Mouse (Mus musculus) lung, postnatal 0 days (tissue): ENCODE data around the gene Actc1. TPM values are rescaled to one million over a fixed set of nuclear protein-coding genes. Genes with fewer than 3 reads are reported as not detected.

ENCODE experiments used
- ATAC-seq: fragments of 200-750 bp; cut with Nextera tagmentation; 2 replicates; pipeline ENCODE4 v1.8.0; 2017; ENCODE audit warnings: moderate library complexity
- DNase-seq: peaks from one replicate; pipeline ENCODE4 v3.0.0-alpha.2; 2016; ENCODE audit warnings: low spot score
- H3K27ac ChIP-seq: fragments of 300-500 bp; sonication (generic); 2 replicates; pipeline ENCODE4 v1.5.1; 2014; ENCODE audit warnings: antibody characterized with exemption, mild to moderate bottlenecking, low read length, mixed read lengths
- H3K27me3 ChIP-seq: fragments of 300-500 bp; sonication (generic); replicated peaks from 2 replicates; pipeline ENCODE4 v1.6.1; 2014; ENCODE audit warnings: low read length, mixed read lengths; ENCODE audit not compliant: insufficient read depth
- H3K36me3 ChIP-seq: fragments of 300-500 bp; sonication (generic); 2 replicates; pipeline ENCODE4 v1.6.1; 2014; ENCODE audit warnings: low read length, mixed read lengths; ENCODE audit not compliant: insufficient read depth
- H3K4me1 ChIP-seq: fragments of 300-500 bp; sonication (generic); 2 replicates; pipeline ENCODE4 v1.6.1; 2014; ENCODE audit warnings: antibody characterized with exemption, low read depth, low read length, mixed read lengths; ENCODE audit not compliant: insufficient read depth
- H3K4me2 ChIP-seq: fragments of 300-500 bp; sonication (generic); replicated peaks from 2 replicates; pipeline ENCODE4 v1.6.1; 2014; ENCODE audit warnings: low read depth, mild to moderate bottlenecking, low read length, moderate library complexity, mixed read lengths
- H3K4me3 ChIP-seq: fragments of 300-500 bp; sonication (generic); 2 replicates; pipeline ENCODE4 v1.5.1; 2014; ENCODE audit warnings: low read depth, low read length
- H3K9ac ChIP-seq: fragments of 300-500 bp; sonication (generic); replicated peaks from 2 replicates; pipeline ENCODE4 v1.6.1; 2014; ENCODE audit warnings: low read depth, mild to moderate bottlenecking
- H3K9me3 ChIP-seq: fragments of 300-500 bp; sonication (generic); 2 replicates; pipeline ENCODE4 v1.6.1; 2016; ENCODE audit warnings: low read length, mixed read lengths
- CTCF ChIP-seq: IDR thresholded peaks from 2 replicates; pipeline ENCODE4 v1.5.1; 2016; ENCODE audit warnings: antibody characterized with exemption, mild to moderate bottlenecking
- EP300 ChIP-seq: IDR thresholded peaks from 2 replicates; pipeline ENCODE4 v1.6.1; 2016; ENCODE audit warnings: antibody characterized with exemption, mild to moderate bottlenecking, control low read depth
- WGBS: fragments of 180-500 bp; shearing (Covaris S2); extraction: QIAGEN DNeasy Blood & Tissue Kit; methylation state at CpG from one replicate; pipeline ENCODE4 v1.1.7; 2014; 5-methylcytosine and 5-hydroxymethylcytosine counted together
- polyA plus RNA-seq: library from polyadenylated mRNA; unstranded; fragments of >200 nt; fragmentation: Nextera tagmentation; extraction: Ambion mirVana; gene quantifications from 2 replicates; pipeline ENCODE4 v1.2.1, GENCODE M21; 2015

Actc1 gene
- polyA plus RNA-seq, 1 experiment from 2014 or later: 194 TPM

DNA sequence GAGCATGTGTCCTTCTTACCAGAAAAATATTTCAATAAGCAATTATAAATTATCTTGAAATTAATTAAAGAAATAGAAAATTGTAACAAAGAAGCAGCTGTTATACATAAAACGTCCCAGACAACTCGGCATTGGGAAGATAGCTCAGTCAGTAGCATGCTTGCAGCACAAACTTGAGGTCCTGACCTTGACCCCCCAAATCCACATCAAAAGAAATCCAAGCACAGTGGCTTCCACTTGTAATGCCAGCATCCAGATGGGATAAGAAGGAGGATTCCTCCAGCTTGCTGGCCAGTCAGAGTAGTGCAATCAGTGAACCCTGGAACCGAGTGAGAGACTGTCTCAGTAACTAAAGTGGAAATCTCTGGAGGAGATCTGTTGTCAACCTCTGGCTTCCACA, 12.9 kb upstream of the Actc1 start:
- ATAC-seq (no peak), DNase-seq (no peak)
- Histone ChIP-seq H3K27ac (no peak overlapping the region), H3K9me3 (no peaks in the 10 kb centered on the region), H3K4me2 (no peak overlapping the region), H3K9ac (no peak overlapping the region), H3K27me3 (no peaks in the 10 kb centered on the region), H3K4me3 (no peak overlapping the region), H3K4me1 (no peaks in the 10 kb centered on the region), H3K36me3 (no peaks in the 10 kb centered on the region)
- no peak for TF ChIP-seq CTCF
- no peak for TF ChIP-seq EP300
- 66% methylated on average over 3 of the region's 3 CpGs for WGBS

DNA sequence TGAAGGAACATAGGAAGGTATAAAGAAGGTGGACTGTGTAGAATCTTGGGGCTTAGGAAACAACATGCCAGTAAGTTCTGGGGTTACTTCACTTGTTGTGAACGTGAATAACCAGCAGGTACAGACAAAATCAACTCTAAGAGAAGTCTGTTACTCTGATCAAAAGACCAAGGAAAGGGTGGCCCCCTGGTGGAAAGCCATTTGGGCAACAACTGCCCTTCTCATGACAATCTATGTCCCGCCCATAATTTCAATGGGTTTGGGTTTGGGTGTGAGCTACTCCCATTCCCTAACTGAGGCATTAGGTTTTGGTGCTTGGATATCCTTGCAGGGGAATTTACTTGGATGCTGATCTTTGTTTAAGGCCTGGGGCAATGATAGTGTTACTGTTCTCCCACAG, 10.7 kb upstream of the Actc1 start:
- no peak overlapping the region for H3K4me3 ChIP-seq
- no peak overlapping the region for H3K27ac ChIP-seq
- no peak for ATAC-seq
- H3K9me3 ChIP-seq: no peaks in the 10 kb centered on the region
- H3K36me3 ChIP-seq: no peaks in the 10 kb centered on the region
- WGBS: 53% methylated on average over 2 of the region's 2 CpGs
- H3K4me1 ChIP-seq: no peaks in the 10 kb centered on the region
- no peak overlapping the region for H3K4me2 ChIP-seq
- H3K9ac ChIP-seq: no peak overlapping the region
- TF ChIP-seq CTCF (no peak), EP300 (no peak)
- no peak for DNase-seq
- no peaks in the 10 kb centered on the region for H3K27me3 ChIP-seq

DNA sequence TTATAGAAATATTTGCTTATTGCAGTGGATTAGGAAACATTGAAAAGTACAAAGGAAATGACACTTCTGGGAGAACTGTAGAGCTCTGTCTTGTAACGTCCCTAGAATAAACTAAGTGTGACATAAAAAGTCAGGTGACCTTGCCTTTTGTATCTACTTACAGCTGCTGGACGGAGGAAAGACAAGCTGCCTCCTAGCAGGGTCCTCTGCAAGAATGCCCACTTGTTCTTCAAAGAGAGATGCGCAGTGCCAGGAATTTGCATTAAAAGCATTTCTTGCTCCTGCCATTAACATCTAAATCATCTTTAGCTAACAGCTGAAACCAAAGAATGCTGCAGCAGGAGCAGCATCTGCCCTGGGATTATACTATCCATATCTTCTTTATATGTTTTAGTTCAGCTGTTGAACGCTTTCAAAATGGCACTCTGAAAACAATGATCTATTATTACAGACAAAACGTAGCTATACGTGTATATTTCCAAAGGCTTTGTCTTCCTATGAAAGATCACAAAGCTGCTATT, 6.8 kb upstream of the Actc1 start:
- TF ChIP-seq EP300 (no peak), CTCF (no peak)
- Histone ChIP-seq H3K4me2 (no peak overlapping the region), H3K27ac (no peak overlapping the region), H3K36me3 (no peaks in the 10 kb centered on the region), H3K27me3 (no peaks in the 10 kb centered on the region), H3K9me3 (no peaks in the 10 kb centered on the region), H3K9ac (no peak overlapping the region), H3K4me3 (no peak overlapping the region), H3K4me1 (no peaks in the 10 kb centered on the region)
- WGBS: 49% methylated on average over 6 of the region's 6 CpGs
- DNase-seq (no peak), ATAC-seq (no peak)

DNA sequence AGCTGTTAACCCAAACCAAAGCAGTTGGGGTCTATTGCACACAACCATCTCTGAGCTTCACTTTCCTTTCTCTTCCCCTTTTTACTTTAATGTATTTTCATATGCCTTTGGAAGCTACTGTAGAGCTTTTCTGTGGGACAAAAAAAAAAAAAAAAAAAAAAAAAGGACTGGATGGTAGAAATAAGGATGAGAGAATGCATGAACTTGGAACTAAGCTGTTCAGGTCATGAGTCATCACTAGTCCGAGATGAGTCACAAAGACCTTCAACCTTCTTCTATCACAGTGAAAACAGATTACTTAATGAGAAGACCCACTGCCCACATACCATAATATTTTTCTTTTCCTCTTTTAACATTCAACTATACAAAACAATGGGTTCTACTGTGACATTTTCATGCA, 6.3 kb upstream of the Actc1 start:
- DNase-seq (no peak), ATAC-seq (no peak)
- no peaks in the 10 kb centered on the region for H3K27me3 ChIP-seq
- H3K9ac ChIP-seq: no peak overlapping the region
- H3K9me3 ChIP-seq: no peaks in the 10 kb centered on the region
- WGBS: 66% methylated on average over 1 of the region's 1 CpGs
- no peak overlapping the region for H3K4me2 ChIP-seq
- TF ChIP-seq EP300 (no peak), CTCF (no peak)
- H3K4me3 ChIP-seq: no peak overlapping the region
- H3K4me1 ChIP-seq: no peaks in the 10 kb centered on the region
- no peak overlapping the region for H3K27ac ChIP-seq
- H3K36me3 ChIP-seq: no peaks in the 10 kb centered on the region

DNA sequence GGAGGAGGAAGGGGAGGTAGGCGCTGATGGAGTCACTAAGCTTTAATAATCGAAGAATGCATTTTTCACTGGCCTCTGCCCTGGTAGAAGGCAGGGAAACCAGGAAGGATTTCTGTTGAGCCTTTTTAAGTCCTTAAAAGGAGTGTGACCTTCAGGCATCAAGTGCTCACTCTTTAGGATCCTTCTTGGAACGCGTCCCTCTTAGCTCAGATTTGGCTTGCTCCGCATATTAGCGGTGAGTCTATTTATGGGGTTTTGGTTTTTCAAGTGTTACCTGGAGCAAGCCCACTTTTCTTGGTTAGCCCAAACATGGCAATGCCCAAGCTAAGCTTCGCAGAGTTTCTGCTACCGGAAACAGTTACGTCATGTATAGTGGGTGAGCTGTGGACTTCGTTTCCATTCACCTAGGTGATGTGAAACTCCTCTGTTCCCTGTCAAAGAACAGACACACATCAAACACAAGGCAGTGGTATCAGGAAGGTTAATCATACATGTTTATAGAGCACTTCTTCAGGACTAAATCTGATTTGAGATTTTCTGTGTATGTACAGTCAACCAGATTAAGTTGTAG, 5.0 kb upstream of the Actc1 start:
- WGBS: 72% methylated on average over 10 of the region's 10 CpGs
- Histone ChIP-seq H3K9me3 (no peaks in the 10 kb centered on the region), H3K4me3 (no peak overlapping the region), H3K27me3 (no peaks in the 10 kb centered on the region), H3K27ac (no peak overlapping the region), H3K9ac (no peak overlapping the region), H3K4me2 (no peak overlapping the region), H3K36me3 (no peaks in the 10 kb centered on the region), H3K4me1 (no peaks in the 10 kb centered on the region)
- no peak for ATAC-seq
- DNase-seq: no peak
- TF ChIP-seq EP300: no peak
- no peak for TF ChIP-seq CTCF

DNA sequence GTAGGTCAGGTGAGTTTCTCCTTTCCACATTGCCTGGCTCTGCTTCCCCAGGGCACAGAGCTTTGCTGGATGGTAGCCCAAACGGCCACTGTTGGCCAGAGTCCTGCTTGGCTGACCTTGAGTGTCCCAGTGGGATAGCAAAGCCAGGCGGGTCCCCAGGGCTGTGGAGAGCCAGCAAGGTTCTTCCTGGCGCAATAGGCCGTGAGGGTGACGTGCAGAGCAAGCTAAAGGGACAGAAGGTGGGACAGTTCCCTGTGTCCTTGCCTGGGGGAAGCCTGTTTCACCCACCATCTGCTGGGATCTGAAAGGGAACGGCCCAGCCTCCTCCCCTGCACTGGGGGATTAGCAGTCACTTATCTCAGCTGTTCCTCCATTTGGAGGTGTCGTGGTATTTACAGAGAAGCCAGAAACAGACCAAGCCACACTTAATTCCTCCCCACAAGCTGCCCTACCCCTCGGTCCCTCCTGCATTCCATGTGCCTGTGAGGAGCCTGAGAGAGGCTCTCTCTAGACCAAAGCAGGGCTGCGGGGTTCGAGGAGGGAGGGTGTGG, 4.0 kb upstream of the Actc1 start:
- Histone ChIP-seq H3K27me3 (no peaks in the 10 kb centered on the region), H3K4me2 (no peak overlapping the region), H3K9ac (no peak overlapping the region), H3K36me3 (no peaks in the 10 kb centered on the region), H3K4me3 (no peak overlapping the region), H3K9me3 (no peaks in the 10 kb centered on the region), H3K4me1 (no peaks in the 10 kb centered on the region), H3K27ac (no peak overlapping the region)
- TF ChIP-seq CTCF: no peak
- no peak for DNase-seq
- 11% methylated on average over 10 of the region's 10 CpGs for WGBS
- peak; percentile 47; the same call in 1 of the 2 replicates for ATAC-seq

DNA sequence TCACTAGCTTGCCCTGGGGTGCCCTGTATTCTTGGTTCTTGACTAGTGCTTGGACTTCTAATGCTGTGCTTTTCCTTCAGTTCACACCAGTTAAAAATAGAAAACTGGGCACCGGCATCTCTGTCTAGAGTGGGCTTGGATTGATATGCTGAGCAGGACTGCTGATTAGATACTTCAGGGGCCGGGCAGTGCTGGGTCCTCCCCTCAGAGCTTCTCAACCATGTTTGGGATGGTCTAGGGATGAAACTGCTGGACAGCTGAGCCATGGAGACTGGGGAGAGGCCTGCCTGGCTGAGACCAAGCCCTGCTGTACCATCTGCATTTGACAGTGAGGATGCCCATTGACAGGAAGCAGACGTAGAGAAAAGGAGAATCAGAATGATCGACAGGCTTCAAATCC, 781 bp upstream of the Actc1 start:
- Histone ChIP-seq H3K4me1 (no peaks in the 10 kb centered on the region), H3K36me3 (no peaks in the 10 kb centered on the region), H3K4me2 (no peak overlapping the region), H3K4me3 (no peak overlapping the region), H3K9me3 (no peaks in the 10 kb centered on the region), H3K27ac (no peak overlapping the region), H3K9ac (no peak overlapping the region), H3K27me3 (no peaks in the 10 kb centered on the region)
- no peak for DNase-seq
- ATAC-seq: no peak
- 63% methylated on average over 4 of the region's 4 CpGs for WGBS
- no peak for TF ChIP-seq EP300
- TF ChIP-seq CTCF: no peak
